Mouse (Mus musculus): ENCODE data around the gene Gpsm1. TPM values are rescaled to one million over a fixed set of nuclear protein-coding genes. Genes with fewer than 3 reads are reported as not detected.
A peak's percentile ranks its signal among the peaks of the same experiment; 100 is the strongest.

Gene Gpsm1
- total RNA-seq, 2 experiments from 2014 or later, result 38.3 to 42.4 TPM

DNA sequence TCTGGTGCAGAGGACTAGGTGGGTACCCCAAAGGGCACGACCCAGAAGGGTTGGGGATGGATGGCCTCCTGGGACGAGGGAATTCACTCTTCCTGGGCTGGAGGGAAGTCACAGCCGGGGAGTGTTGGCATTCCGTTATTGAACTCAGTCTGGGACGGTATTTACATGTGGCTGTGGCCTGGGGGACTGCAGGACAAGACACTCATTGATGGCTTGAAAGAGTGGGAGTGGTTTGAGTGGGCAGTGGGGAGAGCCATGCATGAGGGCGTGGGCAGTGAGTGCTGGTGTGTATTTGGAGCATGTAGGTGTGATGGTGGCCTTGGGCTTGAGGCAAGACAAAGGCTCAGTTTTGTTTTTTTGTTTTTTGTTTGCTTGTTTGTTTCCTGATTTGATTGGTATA, 15.4 kb downstream of the Gpsm1 start:
- DNase-seq (ENCODE audit: extremely low spot score in 1 of 2, low spot score in 1 of 2), result no peak

DNA sequence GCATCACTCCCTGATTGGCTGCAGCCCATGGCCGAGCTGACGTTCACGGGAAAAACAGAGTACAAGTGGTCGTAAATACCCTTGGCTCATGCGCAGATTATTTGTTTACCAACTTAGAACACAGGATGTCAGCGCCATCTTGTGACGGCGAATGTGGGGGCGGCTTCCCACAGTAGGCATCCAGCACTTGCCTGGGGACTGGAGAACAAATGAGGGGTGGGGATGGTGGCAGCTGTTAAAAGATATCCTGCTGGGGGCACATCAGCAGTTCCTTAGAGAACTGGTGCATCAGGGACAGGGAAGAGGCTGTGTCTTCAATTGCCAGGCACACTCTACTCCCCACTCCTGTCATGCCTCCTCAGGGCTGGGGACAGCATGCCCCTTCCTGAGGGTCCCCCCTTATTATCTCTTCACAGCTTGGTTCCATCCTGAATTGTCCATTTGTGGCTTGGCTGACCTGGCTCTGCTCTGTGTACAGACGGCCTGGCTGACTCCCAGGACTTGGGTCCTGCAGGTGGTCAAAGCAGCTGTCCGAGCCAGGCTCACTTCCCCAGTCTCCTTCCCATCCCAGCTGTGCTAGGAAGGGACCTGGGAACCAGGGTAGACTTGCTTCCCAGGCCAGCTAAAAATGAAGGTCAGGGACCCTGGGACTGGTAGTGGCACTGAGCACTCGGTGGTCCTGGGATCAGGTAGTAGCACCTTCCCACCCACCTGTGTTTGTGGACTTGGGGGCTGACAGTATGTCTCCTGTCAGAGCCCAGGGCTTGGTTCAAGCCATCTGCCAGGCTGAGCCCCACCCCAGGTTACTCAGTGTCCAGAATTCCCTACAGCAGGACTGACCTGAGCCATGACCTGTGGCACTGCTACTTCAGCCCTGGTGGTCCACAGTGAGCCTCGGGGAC, 23.2 kb downstream of the Gpsm1 start:
- DNase-seq (ENCODE audit: extremely low spot score in 1 of 2, low spot score in 1 of 2), result no peak

DNA sequence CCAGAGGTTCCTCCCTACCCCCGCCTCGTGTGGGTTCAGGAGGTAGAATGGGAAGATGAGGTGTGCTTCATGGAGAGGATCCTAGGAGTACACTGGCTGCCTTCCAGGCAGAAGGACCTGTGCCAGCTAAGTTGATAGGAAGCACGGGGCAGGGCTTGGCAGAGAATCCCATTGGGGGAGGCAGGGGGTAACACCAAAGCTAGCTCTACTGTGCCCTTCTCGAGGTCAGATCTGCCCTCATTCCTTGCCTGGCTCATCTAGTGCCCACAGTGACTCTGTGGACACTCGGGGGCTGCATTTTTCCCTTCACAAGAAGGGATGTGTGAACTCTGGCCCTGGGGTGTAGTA, 23.9 kb downstream of the Gpsm1 start:
- DNase-seq (ENCODE audit: extremely low spot score in 1 of 2, low spot score in 1 of 2), result no peak

- no peak for DNase-seq (ENCODE audit: extremely low spot score in 1 of 2, low spot score in 1 of 2)
Observed at GRCm38 (mm10) chr2:26341510-26341981, 26.2 kb downstream of the Gpsm1 start.

DNA sequence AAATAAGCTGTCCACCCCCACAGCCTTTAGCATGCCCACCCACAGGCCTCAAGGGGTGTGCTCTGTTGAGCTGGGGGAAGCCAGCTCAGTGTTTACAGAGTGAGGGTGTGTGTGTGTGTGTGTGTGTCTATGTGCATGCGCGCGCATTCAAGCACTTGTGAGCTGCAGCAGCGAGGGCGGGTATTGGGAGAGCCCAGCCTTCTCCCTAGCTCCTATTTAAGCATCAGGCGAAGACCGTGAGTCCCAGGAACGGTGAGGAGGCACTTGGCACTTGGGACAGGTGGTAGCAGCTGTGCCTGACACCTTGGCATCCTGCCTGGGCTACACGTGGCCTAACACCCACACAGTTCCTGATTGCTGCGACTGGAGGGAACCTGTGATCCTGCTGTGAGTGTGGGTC, 26.7 kb downstream of the Gpsm1 start:
- DNase-seq (ENCODE audit: extremely low spot score in 1 of 2, low spot score in 1 of 2), result peak; percentile 39

GRCm38 (mm10) chr2:26342609-26343490, 27.5 kb downstream of the Gpsm1 start:
- DNase-seq (ENCODE audit: extremely low spot score in 1 of 2, low spot score in 1 of 2), result no peak

DNA sequence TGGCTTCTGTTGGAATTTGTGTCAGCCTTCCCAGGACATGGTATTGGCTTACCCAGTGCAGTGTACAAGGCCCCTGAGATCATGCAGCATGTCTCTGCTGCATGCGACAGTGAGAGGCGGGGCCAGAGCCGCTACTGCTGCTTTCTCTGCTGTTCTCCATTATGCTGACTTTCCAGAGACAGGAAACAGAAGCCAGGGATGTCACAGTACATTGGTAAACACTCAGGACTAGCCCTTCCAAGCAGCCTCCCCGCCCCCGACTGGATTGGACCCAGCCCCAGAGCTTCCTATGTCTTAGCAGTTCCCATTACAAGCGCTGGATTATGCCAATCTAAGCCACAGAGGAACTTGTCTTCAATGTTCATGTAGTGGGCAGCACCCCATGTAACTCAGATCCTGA, 32.9 kb downstream of the Gpsm1 start:
- DNase-seq (ENCODE audit: extremely low spot score in 1 of 2, low spot score in 1 of 2), result no peak

- DNase-seq (ENCODE audit: extremely low spot score in 1 of 2, low spot score in 1 of 2), result peak; percentile 89 to 90
Observed at GRCm38 (mm10) chr2:26351358-26352290, 36.3 kb downstream of the Gpsm1 start, which contains the start of gene Dnlz. Gene Dnlz, minus strand, starts transcription at chr2:26352110.

- DNase-seq (ENCODE audit: extremely low spot score in 1 of 2, low spot score in 1 of 2), result peak; percentile 43 to 48
Observed at GRCm38 (mm10) chr2:26352291-26352910, 37.1 kb downstream of the Gpsm1 start.

- no peak for DNase-seq (ENCODE audit: extremely low spot score in 1 of 2, low spot score in 1 of 2)
Observed at GRCm38 (mm10) chr2:26353066-26353980, 38.0 kb downstream of the Gpsm1 start.

- DNase-seq (ENCODE audit: extremely low spot score in 1 of 2, low spot score in 1 of 2), result no peak
Observed at GRCm38 (mm10) chr2:26354401-26354800, 39.1 kb downstream of the Gpsm1 start.

GRCm38 (mm10) chr2:26356231-26356630, 40.9 kb downstream of the Gpsm1 start:
- no peak for DNase-seq (ENCODE audit: extremely low spot score in 1 of 2, low spot score in 1 of 2)

DNA sequence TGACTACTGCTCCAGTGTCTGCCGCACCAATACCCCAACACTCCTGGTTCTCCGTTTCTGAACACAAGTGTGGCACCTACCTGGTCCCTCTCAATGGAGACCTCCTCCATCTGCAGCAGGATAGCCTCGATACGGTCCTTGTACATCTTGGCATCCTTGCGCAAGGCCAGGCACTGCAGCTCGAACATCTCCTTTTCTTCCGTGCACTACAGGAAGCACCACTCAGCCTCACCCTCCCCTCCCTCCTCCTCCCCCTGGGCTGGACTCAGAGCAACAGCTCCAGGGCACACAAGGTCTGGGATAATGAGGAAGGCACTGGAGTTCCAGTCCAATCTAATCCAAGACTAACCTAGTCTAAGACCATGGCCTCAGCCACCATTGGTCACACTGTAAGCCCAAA, 41.4 kb downstream of the Gpsm1 start:
- no peak for DNase-seq (ENCODE audit: extremely low spot score in 1 of 2, low spot score in 1 of 2)

GRCm38 (mm10) chr2:26357484-26357883, 42.2 kb downstream of the Gpsm1 start:
- DNase-seq (ENCODE audit: extremely low spot score in 1 of 2, low spot score in 1 of 2), result no peak

- DNase-seq (ENCODE audit: extremely low spot score in 1 of 2, low spot score in 1 of 2), result no peak
Observed at GRCm38 (mm10) chr2:26358667-26359320, 43.5 kb downstream of the Gpsm1 start.

- DNase-seq (ENCODE audit: extremely low spot score in 1 of 2, low spot score in 1 of 2), result no peak
Observed at GRCm38 (mm10) chr2:26359983-26360382, 44.7 kb downstream of the Gpsm1 start.

GRCm38 (mm10) chr2:26360772-26361171, 45.5 kb downstream of the Gpsm1 start, which contains the start of gene Card9:
Gene Card9, minus strand, starts transcription at chr2:26360918.
- DNase-seq (ENCODE audit: extremely low spot score in 1 of 2, low spot score in 1 of 2), result no peak

- DNase-seq (ENCODE audit: extremely low spot score in 1 of 2, low spot score in 1 of 2), result no peak
Observed at GRCm38 (mm10) chr2:26362991-26363390, 47.7 kb downstream of the Gpsm1 start.

All from layer of hippocampus, postnatal 25 days (tissue).